Mouse (Mus musculus): ENCODE measurements around the gene Pappa. TPM values are rescaled to one million over a fixed set of nuclear protein-coding genes. Genes with fewer than 3 reads are reported as not detected.

The Pappa gene
- polyA plus RNA-seq, 1 experiment, result 0.33 TPM

GRCm38 (mm10) chr4:65350521-65350920 is 226.5 kb downstream of the Pappa start:
- no peak for DNase-seq
- H3K4me1 ChIP-seq (ENCODE audit: control insufficient read depth, insufficient read depth, low read length), result no peaks in the 10 kb centered on the region
- H3K4me3 ChIP-seq (replicated peaks; ENCODE audit: extremely low read depth, low read depth, low read length), result no peak overlapping the region
- WGBS, result 59% methylated on average over 7 of the region's 7 CpGs
- TF ChIP-seq CTCF (IDR thresholded peaks at IDR 0.05; ENCODE audit: insufficient read depth, low read length) (no peak), POLR2A (IDR thresholded peaks at IDR 0.05; ENCODE audit: borderline replicate concordance, extremely low read depth, low read depth, low read length) (no peak)

GRCm38 (mm10) chr4:65354580-65354979 is 230.6 kb downstream of the Pappa start:
- DNase-seq, result no peak
- no peak overlapping the region for H3K4me3 ChIP-seq (replicated peaks; ENCODE audit: extremely low read depth, low read depth, low read length)
- H3K4me1 ChIP-seq (ENCODE audit: control insufficient read depth, insufficient read depth, low read length), result no peaks in the 10 kb centered on the region
- TF ChIP-seq POLR2A (IDR thresholded peaks at IDR 0.05; ENCODE audit: borderline replicate concordance, extremely low read depth, low read depth, low read length) (no peak), CTCF (IDR thresholded peaks at IDR 0.05; ENCODE audit: insufficient read depth, low read length) (no peak)
- WGBS, result 57% methylated on average over 4 of the region's 4 CpGs

- TF ChIP-seq CTCF (IDR thresholded peaks at IDR 0.05; ENCODE audit: insufficient read depth, low read length) (no peak), POLR2A (IDR thresholded peaks at IDR 0.05; ENCODE audit: borderline replicate concordance, extremely low read depth, low read depth, low read length) (no peak)
- no peak for DNase-seq
- Histone ChIP-seq H3K4me3 (replicated peaks; ENCODE audit: extremely low read depth, low read depth, low read length) (no peak overlapping the region), H3K4me1 (ENCODE audit: control insufficient read depth, insufficient read depth, low read length) (no peaks in the 10 kb centered on the region)
Measured at GRCm38 (mm10) chr4:65367135-65367534, 243.2 kb downstream of the Pappa start.

- 62% methylated on average over 3 of the region's 3 CpGs for WGBS
- Histone ChIP-seq H3K4me3 (replicated peaks; ENCODE audit: extremely low read depth, low read depth, low read length) (no peak overlapping the region), H3K4me1 (ENCODE audit: control insufficient read depth, insufficient read depth, low read length) (peaks cover 3% of the 10 kb centered on the region; the same call in 1 of the 2 replicates)
- DNase-seq, result no peak
- no peak for TF ChIP-seq POLR2A (IDR thresholded peaks at IDR 0.05; ENCODE audit: borderline replicate concordance, extremely low read depth, low read depth, low read length)
- TF ChIP-seq CTCF (IDR thresholded peaks at IDR 0.05; ENCODE audit: insufficient read depth, low read length), result no peak
Measured at GRCm38 (mm10) chr4:65372731-65373130, 248.8 kb downstream of the Pappa start.

GRCm38 (mm10) chr4:65373841-65374240 is 249.9 kb downstream of the Pappa start:
- Histone ChIP-seq H3K4me1 (ENCODE audit: control insufficient read depth, insufficient read depth, low read length) (peaks cover 3% of the 10 kb centered on the region; the same call in 1 of the 2 replicates), H3K4me3 (replicated peaks; ENCODE audit: extremely low read depth, low read depth, low read length) (no peak overlapping the region)
- no peak for DNase-seq
- WGBS, result 74% methylated on average over 1 of the region's 1 CpGs
- no peak for TF ChIP-seq POLR2A (IDR thresholded peaks at IDR 0.05; ENCODE audit: borderline replicate concordance, extremely low read depth, low read depth, low read length)
- TF ChIP-seq CTCF (IDR thresholded peaks at IDR 0.05; ENCODE audit: insufficient read depth, low read length), result no peak

- TF ChIP-seq CTCF (IDR thresholded peaks at IDR 0.05; ENCODE audit: insufficient read depth, low read length) (no peak), POLR2A (IDR thresholded peaks at IDR 0.05; ENCODE audit: borderline replicate concordance, extremely low read depth, low read depth, low read length) (no peak)
- WGBS, result 86% methylated on average over 2 of the region's 2 CpGs
- Histone ChIP-seq H3K4me1 (ENCODE audit: control insufficient read depth, insufficient read depth, low read length) (peaks cover 3% of the 10 kb centered on the region; the same call in 1 of the 2 replicates), H3K4me3 (replicated peaks; ENCODE audit: extremely low read depth, low read depth, low read length) (no peak overlapping the region)
- DNase-seq, result no peak
Measured at GRCm38 (mm10) chr4:65376571-65376970, 252.6 kb downstream of the Pappa start.

- TF ChIP-seq POLR2A (IDR thresholded peaks at IDR 0.05; ENCODE audit: borderline replicate concordance, extremely low read depth, low read depth, low read length) (no peak), CTCF (IDR thresholded peaks at IDR 0.05; ENCODE audit: insufficient read depth, low read length) (no peak)
- no peak overlapping the region for H3K4me3 ChIP-seq (replicated peaks; ENCODE audit: extremely low read depth, low read depth, low read length)
- 77% methylated on average over 4 of the region's 4 CpGs for WGBS
- no peak for DNase-seq
- no peaks in the 10 kb centered on the region for H3K4me1 ChIP-seq (ENCODE audit: control insufficient read depth, insufficient read depth, low read length)
Measured at GRCm38 (mm10) chr4:65379461-65379860, 255.5 kb downstream of the Pappa start.

GRCm38 (mm10) chr4:65383070-65383469 is 259.1 kb downstream of the Pappa start:
- Histone ChIP-seq H3K4me1 (ENCODE audit: control insufficient read depth, insufficient read depth, low read length) (no peaks in the 10 kb centered on the region), H3K4me3 (replicated peaks; ENCODE audit: extremely low read depth, low read depth, low read length) (no peak overlapping the region)
- no peak for DNase-seq
- TF ChIP-seq POLR2A (IDR thresholded peaks at IDR 0.05; ENCODE audit: borderline replicate concordance, extremely low read depth, low read depth, low read length) (no peak), CTCF (IDR thresholded peaks at IDR 0.05; ENCODE audit: insufficient read depth, low read length) (no peak)
- 80% methylated on average over 4 of the region's 4 CpGs for WGBS

- Histone ChIP-seq H3K4me3 (replicated peaks; ENCODE audit: extremely low read depth, low read depth, low read length) (no peak overlapping the region), H3K4me1 (ENCODE audit: control insufficient read depth, insufficient read depth, low read length) (no peaks in the 10 kb centered on the region)
- no peak for DNase-seq
- WGBS, result 71% methylated on average over 4 of the region's 4 CpGs
- TF ChIP-seq POLR2A (IDR thresholded peaks at IDR 0.05; ENCODE audit: borderline replicate concordance, extremely low read depth, low read depth, low read length) (no peak), CTCF (IDR thresholded peaks at IDR 0.05; ENCODE audit: insufficient read depth, low read length) (no peak)
Measured at GRCm38 (mm10) chr4:65391001-65391400, 267.0 kb downstream of the Pappa start.

GRCm38 (mm10) chr4:65396806-65397205 is 272.8 kb downstream of the Pappa start:
- WGBS, result 60% methylated on average over 3 of the region's 3 CpGs
- H3K4me3 ChIP-seq (replicated peaks; ENCODE audit: extremely low read depth, low read depth, low read length), result no peak overlapping the region
- DNase-seq, result no peak
- H3K4me1 ChIP-seq (ENCODE audit: control insufficient read depth, insufficient read depth, low read length), result no peaks in the 10 kb centered on the region
- TF ChIP-seq CTCF (IDR thresholded peaks at IDR 0.05; ENCODE audit: insufficient read depth, low read length), result no peak
- TF ChIP-seq POLR2A (IDR thresholded peaks at IDR 0.05; ENCODE audit: borderline replicate concordance, extremely low read depth, low read depth, low read length), result no peak

All from lung, adult 2 months (tissue).